Mouse (Mus musculus) adrenal gland, postnatal 10 days (tissue): ENCODE measurements around the gene Tmem132e. TPM values are rescaled to one million over a fixed set of nuclear protein-coding genes. Genes with fewer than 3 reads are reported as not detected.

Source experiments
- DNase-seq: peaks from one replicate; pipeline ENCODE4 v3.0.0; 2021; ENCODE audit warnings: mixed read lengths
- long read RNA-seq, 2 experiments: library from polyadenylated mRNA; stranded (forward); transcript quantifications; one replicate each; pipeline ENCODE4 v2.0.0; 2021
- total RNA-seq, 2 experiments: library from RNA; stranded (reverse); gene quantifications; 2 replicates each; pipeline ENCODE4 v1.2.3; 2021

Gene Tmem132e
- 1 to 10 TPM in 1 of 2 experiments, under 1 TPM in 1; 0.73 to 1.1 TPM for total RNA-seq
- long read RNA-seq, experiment 1, full-length matches to known transcripts, result 3 of 5 reads
- long read RNA-seq, experiment 1, partial matches to known transcripts, result 0 of 5 reads
- long read RNA-seq, experiment 1, other reads (novel, unspliced or antisense), result 2 of 5 reads
- long read RNA-seq, experiment 2, result 0 reads

- DNase-seq, result peak; percentile 12
Observed at GRCm38 (mm10) chr11:82388371-82389313, at the start of gene Tmem132e. Gene Tmem132e (plus strand): TSS chr11:82388900.

DNA sequence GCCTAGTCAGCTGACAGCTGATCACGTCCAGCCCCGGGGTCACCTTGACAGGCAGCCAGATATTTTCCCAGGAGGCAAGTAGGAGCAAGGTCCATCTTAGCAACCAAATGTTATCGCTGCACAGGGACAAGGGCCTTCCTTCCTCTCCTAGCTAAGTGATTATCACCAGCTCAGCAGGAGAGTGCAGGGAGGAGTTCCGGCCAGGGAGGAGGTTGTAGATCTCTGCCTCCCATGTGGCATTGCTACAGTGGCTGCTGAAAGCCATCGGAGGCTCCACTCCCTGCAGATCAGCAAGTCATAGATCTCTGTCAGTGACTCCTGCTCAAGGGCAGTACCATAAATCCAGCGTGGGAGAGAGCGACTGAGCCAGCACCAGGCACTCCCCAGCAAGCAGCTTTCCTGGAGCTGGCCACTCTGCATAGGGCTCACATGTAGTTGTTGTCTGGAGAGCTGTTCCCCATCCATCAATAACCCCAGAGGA is 48.7 kb upstream of the Tmem132e start:
- peak; percentile 74 for DNase-seq

DNA sequence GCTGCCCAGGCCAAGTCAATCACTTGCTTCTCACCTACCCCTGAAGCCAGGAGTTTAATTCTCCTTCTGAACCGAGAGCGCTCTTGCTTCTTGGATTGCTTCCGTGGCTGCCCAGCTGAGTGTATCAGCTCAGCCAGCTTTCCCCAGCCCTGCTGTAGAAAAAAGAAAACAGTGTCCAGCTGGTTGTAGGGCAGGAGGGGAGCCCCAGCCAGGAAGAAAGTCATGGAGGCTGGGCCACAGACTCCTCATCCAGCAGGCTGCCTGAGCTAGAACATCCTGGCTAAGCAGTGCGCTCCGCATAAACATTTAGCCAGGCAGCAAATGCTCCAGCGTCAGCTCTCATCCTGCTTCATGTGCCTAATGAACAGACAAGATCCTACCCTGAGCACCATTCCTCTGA is 48.3 kb upstream of the Tmem132e start:
- DNase-seq, result no peak

GRCm38 (mm10) chr11:82340900-82341299 is 47.8 kb upstream of the Tmem132e start:
- DNase-seq, result no peak

DNA sequence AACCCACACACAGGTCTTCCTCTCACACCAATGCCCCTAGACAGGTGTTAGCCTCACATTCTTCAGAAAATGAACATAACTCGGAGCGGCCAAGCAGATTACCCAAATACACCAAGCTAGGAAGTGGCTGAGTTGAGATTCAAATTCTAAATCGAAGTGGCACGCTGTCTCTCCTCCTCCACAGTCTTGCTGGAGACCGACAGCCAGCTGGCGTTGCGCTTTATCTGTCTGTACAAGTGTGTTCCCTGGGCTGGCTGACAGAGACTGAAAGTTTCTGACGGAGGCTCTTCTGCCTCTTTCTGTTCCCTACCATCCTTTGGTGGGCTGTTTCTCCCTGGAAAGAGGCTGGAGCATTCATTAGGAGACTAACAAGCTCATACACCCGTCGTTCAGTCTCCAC is 37.7 kb upstream of the Tmem132e start:
- DNase-seq, result no peak

DNA sequence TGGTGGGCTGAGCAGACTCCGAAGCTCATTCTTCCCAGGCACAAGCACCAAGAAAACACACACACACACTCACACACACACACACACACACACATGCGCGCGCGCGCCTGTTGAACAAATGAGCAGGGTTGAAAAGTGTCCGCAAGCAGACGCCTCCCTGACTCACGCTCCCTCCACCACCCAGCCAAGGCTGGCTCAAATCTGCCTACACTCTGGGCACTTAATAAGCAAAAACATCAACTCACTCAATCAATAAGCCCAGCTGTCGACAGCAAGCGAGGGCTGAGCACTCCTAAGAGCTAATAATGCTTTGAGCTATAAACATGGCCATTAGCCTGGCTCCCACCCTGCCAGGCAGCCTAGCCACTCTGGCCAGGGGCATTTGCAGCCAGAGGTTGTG is 18.5 kb upstream of the Tmem132e start:
- no peak for DNase-seq

DNA sequence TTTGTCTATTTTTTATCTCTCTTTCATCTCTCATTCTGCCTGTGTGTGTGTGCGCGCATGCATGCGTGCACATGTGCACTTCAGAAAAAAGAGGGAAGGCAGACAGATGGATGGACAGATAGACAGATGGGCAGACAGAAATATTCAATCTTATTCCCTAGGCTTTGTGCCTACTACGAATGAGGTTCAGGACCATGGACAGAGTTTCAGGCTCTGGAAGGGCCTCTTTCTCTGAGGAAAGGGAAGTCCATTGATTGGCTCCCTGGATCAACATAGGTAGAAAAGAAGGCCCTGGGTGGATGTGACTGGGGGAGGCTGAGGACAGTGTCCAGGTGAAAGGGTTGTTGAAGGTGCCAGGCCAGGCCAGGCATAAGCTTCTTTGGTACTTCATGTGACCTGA is 17.1 kb upstream of the Tmem132e start:
- DNase-seq, result peak; percentile 65

DNA sequence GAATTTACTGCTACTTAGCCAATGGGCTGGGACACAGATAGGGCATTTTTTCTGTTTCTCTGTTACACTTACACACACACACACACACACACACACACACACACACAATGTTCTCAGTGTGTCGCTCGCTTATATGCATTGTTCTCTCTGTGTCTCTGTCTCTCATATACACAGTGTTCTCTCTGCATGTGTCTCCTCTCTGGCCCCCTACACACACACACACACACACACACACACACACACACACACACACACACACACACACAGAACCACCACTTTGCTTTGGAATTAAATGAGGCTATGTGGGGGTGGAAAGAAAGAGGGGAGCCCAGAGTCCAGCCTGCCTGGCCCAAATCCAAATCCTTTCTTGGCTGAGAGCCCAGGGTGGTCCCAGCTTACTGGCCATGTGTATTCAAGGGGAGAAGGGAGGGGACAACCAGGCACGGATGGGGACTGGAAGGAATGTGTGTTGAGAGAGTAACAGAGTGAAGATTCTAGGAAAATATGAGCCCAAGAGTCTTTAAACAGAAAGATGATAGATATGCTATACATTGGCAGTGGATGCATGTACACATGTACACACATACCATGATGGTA is 8.0 kb upstream of the Tmem132e start:
- DNase-seq, result no peak

GRCm38 (mm10) chr11:82386970-82387540 is 1.6 kb upstream of the Tmem132e start:
- DNase-seq, result peak; percentile 38

GRCm38 (mm10) chr11:82387711-82388341 is 874 bp upstream of the Tmem132e start:
- peak; percentile 19 for DNase-seq

GRCm38 (mm10) chr11:82389396-82390291 is 944 bp downstream of the Tmem132e start:
- peak; percentile 19 for DNase-seq

GRCm38 (mm10) chr11:82392341-82392740 is 3.6 kb downstream of the Tmem132e start:
- DNase-seq, result no peak

- peak; percentile 74 for DNase-seq
Observed at GRCm38 (mm10) chr11:82399621-82400020, 10.9 kb downstream of the Tmem132e start.

GRCm38 (mm10) chr11:82405641-82406040 is 16.9 kb downstream of the Tmem132e start:
- DNase-seq, result peak; percentile 14

GRCm38 (mm10) chr11:82406358-82407221 is 17.9 kb downstream of the Tmem132e start:
- DNase-seq, result no peak

- DNase-seq, result no peak
Observed at GRCm38 (mm10) chr11:82412496-82412895, 23.8 kb downstream of the Tmem132e start.

DNA sequence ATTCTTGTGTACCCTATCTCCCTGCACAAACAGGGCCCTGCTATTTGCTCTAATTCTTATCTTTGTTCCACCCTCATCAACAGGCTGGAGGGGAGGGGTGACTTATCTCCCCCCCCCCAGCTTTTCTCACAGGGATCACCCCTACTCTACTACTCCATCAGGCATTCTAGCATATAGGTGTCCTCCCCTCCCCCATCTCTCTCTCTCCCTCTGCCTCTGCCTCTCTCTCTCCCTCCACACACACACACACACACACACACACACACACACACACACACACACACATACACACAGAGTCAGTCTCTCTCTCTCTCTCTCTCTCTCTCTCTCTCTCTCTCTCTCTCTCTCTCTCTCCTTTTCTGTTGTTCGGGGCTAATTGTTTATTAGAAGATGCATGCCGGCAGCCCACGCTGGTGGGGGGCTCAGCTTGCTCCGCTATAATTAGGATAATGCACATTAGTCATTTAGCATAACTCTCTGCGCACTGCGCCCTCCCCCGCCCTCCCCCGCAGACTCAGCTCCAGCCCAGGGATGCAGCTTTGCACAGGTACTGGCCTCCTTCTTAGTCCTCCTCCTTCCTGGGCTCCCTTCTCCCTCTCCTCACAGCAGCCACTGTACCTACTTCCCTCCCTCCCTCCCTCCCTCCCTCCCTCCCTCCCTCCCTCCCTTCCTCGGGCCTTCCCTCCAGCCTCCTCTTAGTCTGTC is 29.8 kb downstream of the Tmem132e start:
- no peak for DNase-seq

- no peak for DNase-seq
Observed at GRCm38 (mm10) chr11:82421909-82422308, 33.2 kb downstream of the Tmem132e start.

- no peak for DNase-seq
Observed at GRCm38 (mm10) chr11:82423521-82423920, 34.8 kb downstream of the Tmem132e start.
